Mouse (Mus musculus) G1E (cell line): ENCODE data around the gene Gne.

Source experiments
- CTCF ChIP-seq: IDR thresholded peaks from 2 replicates; pipeline ENCODE4 v1.5.1; 2012; ENCODE audit warnings: low read depth, low read length, inconsistent platforms, mixed read lengths
- GATA1 ChIP-seq: IDR thresholded peaks from 2 replicates; pipeline ENCODE4 v1.6.1; 2012; ENCODE audit warnings: borderline replicate concordance, low read length, inconsistent platforms, mixed read lengths
- TAL1 ChIP-seq: conservative IDR thresholded peaks from 2 replicates; pipeline ENCODE4 v1.6.1; 2012; ENCODE audit warnings: low read depth, low read length, inconsistent platforms, mixed read lengths

- TF ChIP-seq GATA1 (no peak), CTCF (no peak), TAL1 (no peak)
Observed at GRCm38 (mm10) chr4:44072146-44072872, 11.7 kb downstream of the Gne start.
